Mouse (Mus musculus) liver, embryonic 14.5 days (tissue): Measurements from ENCODE around the gene Pgk2. TPM values are rescaled to one million over a fixed set of nuclear protein-coding genes. Genes with fewer than 3 reads are reported as not detected.
"Not testable (repeated sequence)": the region's sequence is repeated elsewhere in the genome, so short reads cannot be mapped to it uniquely, and the experiment has no call there.

Source experiments
- ATAC-seq: fragments of 200-750 bp; cut with Nextera tagmentation; 2 replicates; pipeline ENCODE4 v1.8.0; 2017; ENCODE audit warnings: moderate number of reproducible peaks, mild to moderate bottlenecking, moderate library complexity; ENCODE audit not compliant: insufficient read depth
- DNase-seq, 3 experiments: peaks; one replicate each; pipeline ENCODE4 v3.0.0-alpha.2; 2012 to 2013; ENCODE audit warnings: low read depth in 3 of 3, low spot score in 3 of 3
- H3K27ac ChIP-seq: fragments of 300-500 bp; sonication (generic); 2 replicates; pipeline ENCODE4 v1.5.1; 2014; ENCODE audit warnings: moderate library complexity, mild to moderate bottlenecking, control low read depth, inconsistent platforms
- H3K27me3 ChIP-seq: fragments of 300-500 bp; sonication (generic); 2 replicates; pipeline ENCODE4 v1.6.1; 2014; ENCODE audit warnings: mild to moderate bottlenecking, low read length, moderate library complexity; ENCODE audit not compliant: control insufficient read depth, insufficient read depth
- H3K36me3 ChIP-seq: fragments of 300-500 bp; sonication (generic); replicated peaks from 2 replicates; pipeline ENCODE4 v1.6.1; 2014; ENCODE audit warnings: low read depth; ENCODE audit not compliant: control insufficient read depth, insufficient read depth
- H3K4me1 ChIP-seq, 2 experiments: fragments of 200-500 bp in 1 of 2; fragments of 300-500 bp in 1 of 2; sonication (generic) in 1 of 2; replicated peaks; 2 replicates each; pipeline ENCODE4 v1.6.1; 2012 to 2014; ENCODE audit warnings: antibody characterized with exemption in 1 of 2, inconsistent platforms in 1 of 2, low read length in 1 of 2; ENCODE audit not compliant: control insufficient read depth in 2 of 2, insufficient read depth in 2 of 2
- H3K4me2 ChIP-seq: fragments of 300-500 bp; sonication (generic); 2 replicates; pipeline ENCODE4 v1.6.1; 2014; ENCODE audit warnings: low read depth, mild to moderate bottlenecking, control low read depth, moderate library complexity
- H3K4me3 ChIP-seq, 2 experiments: fragments of 200-500 bp in 1 of 2; fragments of 300-500 bp in 1 of 2; sonication (generic) in 1 of 2; 2 replicates each; pipeline ENCODE4 v1.5.1; 2012 to 2014; ENCODE audit warnings: low read depth in 2 of 2, low read length in 2 of 2, mild to moderate bottlenecking in 2 of 2, control low read depth in 1 of 2, inconsistent platforms in 1 of 2, moderate library complexity in 1 of 2; ENCODE audit not compliant: insufficient read depth in 1 of 2
- H3K9ac ChIP-seq: fragments of 300-500 bp; sonication (generic); replicated peaks from 2 replicates; pipeline ENCODE4 v1.6.1; 2014; ENCODE audit warnings: mild to moderate bottlenecking, control low read depth, moderate library complexity
- H3K9me3 ChIP-seq: fragments of 300-500 bp; sonication (generic); 2 replicates; pipeline ENCODE4 v1.6.1; 2016; ENCODE audit warnings: low read length, mixed read lengths; ENCODE audit not compliant: control insufficient read depth
- CTCF ChIP-seq: IDR thresholded peaks from 2 replicates; pipeline ENCODE4 v1.5.1; 2016; ENCODE audit warnings: antibody characterized with exemption, low read depth, control low read depth
- EP300 ChIP-seq: IDR thresholded peaks from 2 replicates; pipeline ENCODE4 v1.6.1; 2016; ENCODE audit warnings: antibody characterized with exemption, low read depth
- WGBS: fragments of 180-500 bp; shearing (Covaris S2); extraction: QIAGEN DNeasy Blood & Tissue Kit; methylation state at CpG from one replicate; pipeline ENCODE4 v1.1.7; 2014; ENCODE audit not compliant: insufficient replicate concordance; 5-methylcytosine and 5-hydroxymethylcytosine counted together
- polyA plus RNA-seq, 2 experiments: library from polyadenylated mRNA; depleted of rRNA in 1 of 2; stranded (reverse) in 1 of 2; unstranded in 1 of 2; fragments of >200 nt; fragmentation: Nextera tagmentation in 1 of 2; extraction: Ambion mirVana in 1 of 2; gene quantifications; 2 replicates each; pipeline versions ENCODE4 v1.2.1 to v1.2.3; 2012 to 2014

Gene Pgk2
- polyA plus RNA-seq (2012; rRNA removed) (not detected in 2 replicates), polyA plus RNA-seq (2014; fragmentation: Nextera tagmentation; extraction: Ambion mirVana) (not detected in 2 replicates)

DNA sequence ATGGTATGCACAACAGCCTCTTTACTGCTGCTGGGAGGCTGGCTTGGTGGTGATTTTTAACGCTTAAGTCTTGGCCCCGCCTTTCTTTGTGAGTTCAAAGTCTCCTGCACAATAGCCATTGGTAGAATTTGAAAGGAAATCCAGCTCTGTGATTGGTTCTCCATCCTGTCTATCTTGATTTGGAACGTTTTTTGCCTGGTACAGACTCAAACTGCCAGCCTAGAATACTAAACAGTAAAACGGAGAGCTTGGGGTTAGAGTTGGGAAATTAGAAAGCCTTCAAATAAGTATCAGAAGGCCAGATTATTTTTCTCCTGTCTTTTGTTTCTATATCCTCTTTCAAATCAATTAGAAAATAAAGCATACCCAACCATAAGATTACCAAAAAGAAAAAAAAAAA is at the start of gene Pgk2:
Pgk2 (minus strand) TSS at position 101 of the 400 bp plus-strand sequence.
- no peaks in the 10 kb centered on the region for H3K9me3 ChIP-seq
- 64% methylated on average over 4 of the region's 4 CpGs for WGBS
- DNase-seq (no peak), ATAC-seq (no peak)
- H3K9ac ChIP-seq, result no peak within 1 kb of the TSS
- H3K4me3 ChIP-seq, result no peak within 1 kb of the TSS
- H3K4me1 ChIP-seq, result no peaks in the 10 kb centered on the region
- no peak within 1 kb of the TSS for H3K4me2 ChIP-seq
- no peak for TF ChIP-seq EP300
- TF ChIP-seq CTCF, result no peak
- H3K27ac ChIP-seq, result no peak within 1 kb of the TSS
- no peaks in the 10 kb centered on the region for H3K27me3 ChIP-seq
- no peaks in the 10 kb centered on the region for H3K36me3 ChIP-seq

DNA sequence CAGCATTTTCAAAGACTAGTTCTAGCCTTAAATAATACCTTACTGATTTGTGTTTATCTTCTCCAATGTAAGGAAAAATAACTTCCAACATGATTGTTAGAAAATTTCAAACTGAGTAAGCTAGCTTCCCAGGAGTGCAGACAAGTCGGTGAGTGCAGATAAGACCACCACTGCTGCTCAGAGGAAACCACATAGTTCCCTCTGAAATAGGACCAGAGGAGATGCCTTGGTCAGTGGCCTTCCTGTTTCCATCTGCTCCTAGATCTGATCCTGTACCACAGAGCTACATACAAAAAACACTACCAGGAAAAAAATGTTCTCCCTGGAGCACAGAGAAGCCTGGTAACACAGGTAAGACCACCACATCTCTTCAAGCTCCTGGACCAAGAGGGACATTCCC is 44.0 kb upstream of the Pgk2 start:
- 19% methylated on average over 1 of the region's 1 CpGs for WGBS
- ATAC-seq, result no peak

DNA sequence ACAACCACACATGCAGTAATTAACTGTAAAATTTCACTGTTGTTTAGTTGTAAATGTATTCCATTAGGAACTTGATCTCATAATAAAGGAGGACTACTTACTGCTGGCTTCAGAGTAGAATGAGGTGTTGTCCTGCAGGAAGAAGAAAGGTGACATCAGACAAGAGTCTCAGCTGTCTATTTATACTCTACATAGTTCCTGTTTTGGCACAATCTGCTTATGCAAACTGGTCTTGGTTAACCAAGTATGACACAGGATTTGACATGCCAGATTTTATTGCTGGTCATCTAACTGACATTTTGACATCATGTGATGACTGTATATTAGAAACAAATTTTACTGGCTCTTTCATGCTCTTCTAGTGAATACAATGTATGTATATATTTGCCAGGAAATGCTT is 33.7 kb upstream of the Pgk2 start, which contains the start of gene Crisp3:
Crisp3 (minus strand) TSS at position 154 of the 400 bp plus-strand sequence.
- Histone ChIP-seq H3K36me3 (no peaks in the 10 kb centered on the region), H3K4me2 (no peak within 1 kb of the TSS), H3K27me3 (no peaks in the 10 kb centered on the region), H3K4me1 (no peaks in the 10 kb centered on the region), H3K9me3 (no peaks in the 10 kb centered on the region), H3K27ac (no peak within 1 kb of the TSS), H3K9ac (no peak within 1 kb of the TSS), H3K4me3 (no peak within 1 kb of the TSS)
- ATAC-seq (no peak), DNase-seq (no peak)
- no peak for TF ChIP-seq EP300
- no peak for TF ChIP-seq CTCF

More for the DNA sequence above, 44.0 kb upstream of the Pgk2 start:
- Histone ChIP-seq H3K9ac (no peak overlapping the region), H3K27ac (no peak overlapping the region), H3K4me1 (no peaks in the 10 kb centered on the region), H3K9me3 (no peaks in the 10 kb centered on the region), H3K4me3 (no peak overlapping the region), H3K4me2 (no peak overlapping the region), H3K36me3 (no peaks in the 10 kb centered on the region), H3K27me3 (no peaks in the 10 kb centered on the region)
- TF ChIP-seq CTCF (no peak), EP300 (no peak)
- DNase-seq, result no peak

DNA sequence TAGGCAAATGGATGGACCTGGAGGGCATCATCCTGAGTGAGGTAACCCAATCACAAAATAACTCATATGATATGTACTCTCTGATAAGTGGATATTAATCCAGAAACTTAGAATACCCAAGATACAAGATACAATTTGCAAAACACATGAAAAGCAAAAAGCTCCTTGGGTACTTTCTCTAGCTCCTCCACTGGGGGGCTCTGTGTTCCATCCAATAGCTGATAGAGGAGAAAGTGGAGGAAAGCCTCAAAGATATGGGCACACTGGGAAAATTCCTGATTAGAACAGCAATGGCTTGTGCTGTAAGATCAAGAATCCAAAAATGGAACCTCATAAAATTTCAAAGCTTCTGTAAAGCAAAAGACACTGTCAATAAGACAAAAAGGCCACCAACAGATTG is 6.6 kb downstream of the Pgk2 start:
- not testable (repeated sequence) for H3K27ac ChIP-seq, H3K4me2 ChIP-seq, H3K4me1 ChIP-seq, DNase-seq, H3K4me3 ChIP-seq, H3K27me3 ChIP-seq, ATAC-seq, H3K9ac ChIP-seq, H3K36me3 ChIP-seq, H3K9me3 ChIP-seq

DNA sequence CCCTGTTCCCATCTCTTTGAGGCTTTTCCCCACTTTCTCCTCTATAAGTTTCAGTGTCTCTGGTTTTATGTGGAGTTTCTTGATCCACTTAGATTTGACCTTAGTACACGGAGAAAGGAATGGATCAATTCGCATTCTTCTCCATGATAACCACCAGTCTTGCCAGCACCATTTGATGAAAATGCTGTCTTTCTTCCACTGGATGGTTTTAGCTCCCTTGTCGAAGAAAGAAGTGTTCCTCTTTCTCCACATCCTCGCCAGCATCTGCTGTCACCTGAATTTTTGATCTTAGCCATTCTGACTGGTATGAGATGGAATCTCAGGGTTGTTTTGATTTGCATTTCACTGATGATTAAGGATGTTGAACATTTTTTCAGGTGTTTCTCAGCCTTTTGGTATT is 18.2 kb downstream of the Pgk2 start:
- not testable (repeated sequence) for ATAC-seq
- 66% methylated on average over 4 of the region's 4 CpGs for WGBS

DNA sequence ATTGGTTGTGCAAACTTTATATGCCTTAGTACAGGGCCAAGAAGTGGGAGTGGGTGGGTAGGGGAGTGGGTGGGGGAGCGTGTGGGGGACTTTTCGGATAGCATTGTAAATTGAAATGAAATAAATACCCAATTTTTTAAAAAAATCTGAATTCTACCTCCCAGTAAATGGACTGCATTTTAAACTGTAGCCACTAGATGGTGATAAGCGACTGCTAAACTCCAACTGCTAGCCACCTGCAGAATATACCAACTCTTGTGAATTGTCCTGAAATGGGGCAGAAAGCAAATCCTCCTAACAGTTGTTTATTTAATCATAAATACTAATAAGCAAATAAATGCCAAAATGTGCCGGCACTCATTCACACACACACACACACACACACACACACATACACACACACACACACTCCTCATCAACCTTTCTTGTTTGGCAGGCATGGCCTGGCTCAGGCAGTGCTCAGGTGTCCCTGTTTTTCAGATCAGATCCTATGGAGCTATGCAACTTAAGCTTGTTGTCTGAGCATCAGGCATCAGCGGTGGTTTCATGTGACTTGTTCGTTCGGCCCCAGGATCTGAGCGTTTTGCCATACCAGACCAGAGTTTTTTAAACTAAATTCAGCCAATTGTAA is 50.6 kb downstream of the Pgk2 start:
- not testable (repeated sequence) for H3K9ac ChIP-seq, H3K9me3 ChIP-seq, ATAC-seq, H3K4me3 ChIP-seq, DNase-seq, H3K36me3 ChIP-seq, H3K27me3 ChIP-seq, H3K4me2 ChIP-seq, H3K27ac ChIP-seq, H3K4me1 ChIP-seq
- 40% methylated on average over 7 of the region's 8 CpGs for WGBS

More for the DNA sequence above, 18.2 kb downstream of the Pgk2 start:
- not testable (repeated sequence) for H3K4me2 ChIP-seq, H3K36me3 ChIP-seq, H3K9ac ChIP-seq, DNase-seq, H3K4me1 ChIP-seq, H3K27me3 ChIP-seq, H3K9me3 ChIP-seq, H3K27ac ChIP-seq, H3K4me3 ChIP-seq

Other genes starting within 250 kb of the Pgk2 start
- not detected in 2 replicates for gene AC192777.2, start 113.2 kb downstream of the Pgk2 start, polyA plus RNA-seq (2012; rRNA removed)
- gene AC192777.2, start 113.2 kb downstream of the Pgk2 start, polyA plus RNA-seq (2014; fragmentation: Nextera tagmentation; extraction: Ambion mirVana), result not detected in 2 replicates
- not detected in 2 replicates for gene Crisp3, start 33.6 kb upstream of the Pgk2 start, polyA plus RNA-seq (2012; rRNA removed)
- gene Crisp3, start 33.6 kb upstream of the Pgk2 start, polyA plus RNA-seq (2014; fragmentation: Nextera tagmentation; extraction: Ambion mirVana), result not detected in 2 replicates
- not detected in 2 replicates for gene Crisp1, start 110.6 kb upstream of the Pgk2 start, polyA plus RNA-seq (2012; rRNA removed)
- not detected in 2 replicates for gene Crisp1, start 110.6 kb upstream of the Pgk2 start, polyA plus RNA-seq (2014; fragmentation: Nextera tagmentation; extraction: Ambion mirVana)